Mouse (Mus musculus): ENCODE data around the gene Pidd1. TPM values are rescaled to one million over a fixed set of nuclear protein-coding genes. Genes with fewer than 3 reads are reported as not detected.

Gene Pidd1
- polyA plus RNA-seq, 1 experiment from 2014 or later = 1.8 TPM

- H3K4me2 ChIP-seq (replicated peaks; ENCODE audit: low read depth) = peak overlapping the region; percentile 91
- H3K9ac ChIP-seq (ENCODE audit: low read length) = no peak overlapping the region
- DNase-seq (ENCODE audit: low spot score) (peak; percentile 69), ATAC-seq (ENCODE audit: low FRiP score, low TSS enrichment) (peak; percentile 50)
- H3K27me3 ChIP-seq (ENCODE audit: control insufficient read depth, insufficient read depth, low read length) = no peaks in the 10 kb centered on the region
- no peaks in the 10 kb centered on the region for H3K36me3 ChIP-seq (ENCODE audit: control insufficient read depth, insufficient read depth, low read length)
- peaks cover 11% of the 10 kb centered on the region for H3K4me1 ChIP-seq (replicated peaks; ENCODE audit: control insufficient read depth, insufficient read depth)
- H3K27ac ChIP-seq (replicated peaks) = peak overlapping the region; percentile 5; the same call in 1 of the 2 replicates
- H3K4me3 ChIP-seq (ENCODE audit: low read depth, low read length) = peak overlapping the region; percentile 48
- 11% methylated on average over 10 of the region's 10 CpGs for WGBS
- H3K9me3 ChIP-seq (ENCODE audit: control insufficient read depth, low read length) = no peaks in the 10 kb centered on the region
- TF ChIP-seq CTCF (IDR thresholded peaks at IDR 0.05; ENCODE audit: low read depth) (peak; percentile 95), EP300 (optimal IDR thresholded peaks at IDR 0.05) (no peak)
Measured at GRCm38 (mm10) chr7:141480842-141481497, 37.1 kb upstream of the Pidd1 start.

GRCm38 (mm10) chr7:141478270-141478748 is 34.5 kb upstream of the Pidd1 start:
- ATAC-seq (ENCODE audit: low FRiP score, low TSS enrichment) = no peak
- H3K9ac ChIP-seq (ENCODE audit: low read length) = 0 out of 2 replicates have a peak overlapping the region, but pooled peaks have one; percentile 43

GRCm38 (mm10) chr7:141477578-141478269 is 33.9 kb upstream of the Pidd1 start:
- TF ChIP-seq EP300 (optimal IDR thresholded peaks at IDR 0.05) (no peak), CTCF (IDR thresholded peaks at IDR 0.05; ENCODE audit: low read depth) (no peak)
- H3K27me3 ChIP-seq (ENCODE audit: control insufficient read depth, insufficient read depth, low read length) = no peaks in the 10 kb centered on the region
- no peak overlapping the region for H3K4me3 ChIP-seq (ENCODE audit: low read depth, low read length)
- ATAC-seq (ENCODE audit: low FRiP score, low TSS enrichment) = no peak
- H3K9ac ChIP-seq (ENCODE audit: low read length) = peak overlapping the region; percentile 43; the same call in 1 of the 2 replicates
- H3K36me3 ChIP-seq (ENCODE audit: control insufficient read depth, insufficient read depth, low read length) = no peaks in the 10 kb centered on the region
- no peak for DNase-seq (ENCODE audit: low spot score)
- H3K27ac ChIP-seq (replicated peaks) = peak overlapping the region; percentile 87
- peaks cover 22% of the 10 kb centered on the region for H3K4me1 ChIP-seq (replicated peaks; ENCODE audit: control insufficient read depth, insufficient read depth)
- H3K9me3 ChIP-seq (ENCODE audit: control insufficient read depth, low read length) = no peaks in the 10 kb centered on the region
- WGBS = 21% methylated on average over 4 of the region's 4 CpGs
- peak overlapping the region; percentile 90 for H3K4me2 ChIP-seq (replicated peaks; ENCODE audit: low read depth)

More at GRCm38 (mm10) chr7:141478270-141478748, 34.5 kb upstream of the Pidd1 start:
- Histone ChIP-seq H3K4me3 (ENCODE audit: low read depth, low read length) (no peak overlapping the region), H3K27ac (replicated peaks) (peak overlapping the region; percentile 87; the same call in 1 of the 2 replicates), H3K9me3 (ENCODE audit: control insufficient read depth, low read length) (no peaks in the 10 kb centered on the region), H3K4me2 (replicated peaks; ENCODE audit: low read depth) (no peak overlapping the region; the same call in 1 of the 2 replicates), H3K4me1 (replicated peaks; ENCODE audit: control insufficient read depth, insufficient read depth) (peaks cover 22% of the 10 kb centered on the region), H3K36me3 (ENCODE audit: control insufficient read depth, insufficient read depth, low read length) (no peaks in the 10 kb centered on the region), H3K27me3 (ENCODE audit: control insufficient read depth, insufficient read depth, low read length) (no peaks in the 10 kb centered on the region)
- DNase-seq (ENCODE audit: low spot score) = no peak
- WGBS = 43% methylated on average over 5 of the region's 5 CpGs
- no peak for TF ChIP-seq CTCF (IDR thresholded peaks at IDR 0.05; ENCODE audit: low read depth)
- TF ChIP-seq EP300 (optimal IDR thresholded peaks at IDR 0.05) = no peak

- WGBS = 3% methylated on average over 7 of the region's 7 CpGs
- peak; percentile 48 for DNase-seq (ENCODE audit: low spot score)
- Histone ChIP-seq H3K9ac (ENCODE audit: low read length) (peak overlapping the region; percentile 31; the same call in 1 of the 2 replicates), H3K27ac (replicated peaks) (peak overlapping the region; percentile 87), H3K4me2 (replicated peaks; ENCODE audit: low read depth) (peak overlapping the region; percentile 90), H3K9me3 (ENCODE audit: control insufficient read depth, low read length) (no peaks in the 10 kb centered on the region), H3K4me3 (ENCODE audit: low read depth, low read length) (peak overlapping the region; percentile 80), H3K4me1 (replicated peaks; ENCODE audit: control insufficient read depth, insufficient read depth) (peaks cover 20% of the 10 kb centered on the region), H3K27me3 (ENCODE audit: control insufficient read depth, insufficient read depth, low read length) (no peaks in the 10 kb centered on the region), H3K36me3 (ENCODE audit: control insufficient read depth, insufficient read depth, low read length) (peaks cover 5% of the 10 kb centered on the region; the same call in 1 of the 2 replicates)
- peak; percentile 0; the same call in 1 of the 2 replicates for ATAC-seq (ENCODE audit: low FRiP score, low TSS enrichment)
- TF ChIP-seq CTCF (IDR thresholded peaks at IDR 0.05; ENCODE audit: low read depth) = peak; percentile 43
- TF ChIP-seq EP300 (optimal IDR thresholded peaks at IDR 0.05) = no peak
Measured at GRCm38 (mm10) chr7:141476981-141477370, 33.2 kb upstream of the Pidd1 start.

GRCm38 (mm10) chr7:141476226-141476980 is 32.6 kb upstream of the Pidd1 start:
- peak overlapping the region; percentile 88 for H3K9ac ChIP-seq (ENCODE audit: low read length)
- peaks cover 16% of the 10 kb centered on the region for H3K4me1 ChIP-seq (replicated peaks; ENCODE audit: control insufficient read depth, insufficient read depth)
- peak overlapping the region; percentile 80 for H3K4me3 ChIP-seq (ENCODE audit: low read depth, low read length)
- TF ChIP-seq EP300 (optimal IDR thresholded peaks at IDR 0.05) (peak; percentile 95), CTCF (IDR thresholded peaks at IDR 0.05; ENCODE audit: low read depth) (peak; percentile 59)
- peak; percentile 84 for DNase-seq (ENCODE audit: low spot score)
- under 1% methylated on average over 11 of the region's 17 CpGs for WGBS
- no peaks in the 10 kb centered on the region for H3K27me3 ChIP-seq (ENCODE audit: control insufficient read depth, insufficient read depth, low read length)
- peak; percentile 76 for ATAC-seq (ENCODE audit: low FRiP score, low TSS enrichment)
- no peaks in the 10 kb centered on the region for H3K9me3 ChIP-seq (ENCODE audit: control insufficient read depth, low read length)
- H3K4me2 ChIP-seq (replicated peaks; ENCODE audit: low read depth) = peak overlapping the region; percentile 90
- H3K27ac ChIP-seq (replicated peaks) = peak overlapping the region; percentile 87
- peaks cover 5% of the 10 kb centered on the region; the same call in 1 of the 2 replicates for H3K36me3 ChIP-seq (ENCODE audit: control insufficient read depth, insufficient read depth, low read length)
